Mouse (Mus musculus) ovary, postnatal 14 days (tissue): ENCODE data around the gene Elk3.

Experiments used
- DNase-seq: peaks from one replicate; pipeline ENCODE4 v3.0.0; 2022; ENCODE audit warnings: low spot score

Elk3 gene

DNA sequence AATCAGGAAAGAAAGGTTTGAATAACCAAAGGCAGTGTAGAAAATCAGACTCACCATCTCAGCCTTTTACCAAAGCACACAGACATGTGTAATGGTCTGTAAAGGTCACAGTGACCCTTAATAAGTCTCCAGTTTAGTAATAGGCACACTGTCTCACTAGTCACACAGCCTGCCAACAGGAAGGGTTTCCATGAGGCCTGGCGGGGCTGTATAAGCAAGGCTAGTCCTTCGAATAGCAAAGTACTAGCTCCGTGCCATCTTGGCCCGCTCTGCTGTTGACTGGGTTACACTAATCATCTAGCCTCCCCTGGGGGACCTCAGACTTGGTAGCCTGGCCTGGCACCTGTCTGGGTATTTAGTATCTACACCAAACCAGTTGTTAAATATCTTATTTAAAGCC, 20.6 kb upstream of the Elk3 start:
- DNase-seq: no peak

DNA sequence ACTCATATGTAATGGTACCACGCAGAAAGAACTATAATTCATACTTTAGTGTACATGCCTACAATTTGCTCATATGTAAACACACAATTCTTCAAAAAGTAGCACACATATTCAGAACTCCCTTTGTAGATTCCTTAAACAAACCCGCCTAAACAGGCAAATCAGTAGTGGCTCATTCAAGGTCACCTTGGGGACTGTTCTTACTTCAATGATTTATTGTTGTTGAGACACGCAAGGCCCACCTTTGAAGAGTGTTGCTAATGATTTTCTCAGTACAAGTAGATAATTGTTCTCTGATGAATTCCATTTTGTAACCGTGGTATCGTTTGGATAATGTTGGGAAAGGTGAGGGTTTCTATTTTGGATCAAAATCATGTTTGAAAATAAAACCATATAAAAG, 17.4 kb upstream of the Elk3 start:
- no peak for DNase-seq

DNA sequence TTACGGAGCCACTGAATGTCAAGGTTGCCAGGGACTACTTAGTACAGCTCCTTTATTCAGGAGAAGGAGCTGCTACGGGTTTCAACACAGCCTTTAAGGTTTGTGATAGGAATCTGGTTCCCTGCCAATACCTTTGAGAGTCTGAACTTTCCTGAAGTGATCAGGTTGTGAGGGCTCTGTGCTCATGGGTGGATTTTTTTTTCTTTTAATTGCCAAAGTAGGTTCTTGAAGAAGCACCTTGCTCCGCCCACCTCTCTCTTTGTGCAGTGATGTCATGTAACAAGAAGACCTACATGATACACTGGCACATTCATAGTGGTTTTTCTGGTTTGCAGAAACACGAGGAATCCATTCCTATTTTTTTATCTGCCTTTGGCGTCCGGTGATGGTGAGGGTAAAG, 16.3 kb upstream of the Elk3 start:
- no peak for DNase-seq

DNA sequence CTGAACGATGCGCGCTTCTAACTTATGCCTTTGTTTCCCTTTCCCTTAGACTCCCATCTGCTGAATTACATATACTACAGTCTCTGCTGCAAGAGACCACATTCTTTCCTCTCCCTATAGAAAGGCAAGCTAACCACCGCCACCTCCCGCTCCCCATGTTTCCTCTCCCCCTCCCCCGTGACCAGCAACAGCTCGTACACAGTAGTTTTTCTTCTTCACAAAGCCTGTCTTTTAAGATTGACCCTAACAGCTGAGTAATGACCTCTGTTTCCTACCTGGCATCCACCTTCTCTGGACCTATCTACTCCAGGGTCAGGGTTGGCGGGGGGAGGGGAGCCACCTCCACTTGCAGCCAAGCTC, 15.8 kb upstream of the Elk3 start:
- no peak for DNase-seq

DNA sequence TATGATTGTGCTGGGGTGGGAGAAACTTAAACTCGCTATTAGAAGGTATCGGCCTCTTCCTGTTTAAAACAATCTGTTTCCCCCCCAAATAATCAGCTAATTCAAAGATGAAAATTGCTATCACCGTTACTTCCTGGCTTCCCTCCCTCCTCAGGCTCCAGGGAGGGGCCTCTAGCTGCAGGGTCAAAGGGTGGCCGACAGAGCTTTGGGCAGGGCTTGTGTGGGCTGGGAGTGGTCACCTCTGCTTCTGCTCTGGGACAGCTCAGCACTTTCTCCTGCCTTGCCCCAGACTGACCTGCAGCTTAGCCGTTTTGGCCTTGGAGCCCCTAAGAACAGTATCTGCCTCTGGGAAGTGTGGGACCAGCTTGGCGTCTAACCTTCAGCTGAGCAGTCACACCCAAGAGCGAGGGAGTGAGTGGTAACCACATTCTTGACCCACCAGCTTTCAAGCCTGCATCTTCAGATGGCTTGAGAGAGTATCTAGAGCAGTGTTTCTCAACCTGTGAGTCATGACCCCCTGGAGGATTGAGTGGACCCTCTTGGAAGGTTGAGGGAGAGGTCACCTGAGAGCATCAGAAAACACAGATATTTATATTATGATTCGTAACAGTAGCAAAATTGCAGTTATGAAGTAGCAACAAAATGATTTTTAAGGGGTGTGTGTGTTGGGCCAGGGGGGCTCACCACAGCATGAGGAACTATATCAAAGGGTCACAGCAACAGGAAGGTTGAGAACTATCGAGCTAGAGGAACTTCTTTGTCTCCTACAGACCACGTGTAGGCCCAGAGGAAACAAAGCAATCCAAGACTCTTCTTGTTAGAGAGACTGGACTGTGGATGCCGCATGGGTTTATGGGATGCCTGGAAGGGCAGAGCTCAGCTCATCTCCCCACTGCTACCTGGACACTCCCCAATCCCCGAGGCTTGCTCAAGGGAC, 15.1 kb upstream of the Elk3 start:
- no peak for DNase-seq

DNA sequence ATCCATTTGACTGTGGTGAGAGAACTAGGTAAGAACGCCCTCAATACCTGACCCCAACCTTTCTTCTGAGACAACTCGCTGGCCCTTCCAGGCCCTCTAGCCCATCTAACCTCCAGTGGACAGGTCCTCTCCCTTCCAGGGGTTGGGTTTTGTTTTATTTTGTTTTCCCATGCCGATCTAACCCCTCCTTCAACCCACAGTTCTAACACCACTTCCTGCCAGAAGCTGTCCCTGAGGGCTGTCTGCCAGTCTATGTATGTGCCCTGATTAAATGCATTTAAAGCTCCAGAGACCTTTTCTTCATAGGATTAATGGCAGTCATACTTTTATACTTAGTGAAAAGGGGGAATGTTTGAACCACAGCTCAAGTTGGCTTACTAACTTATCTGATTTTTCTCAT, 14.4 kb upstream of the Elk3 start:
- DNase-seq: no peak

DNA sequence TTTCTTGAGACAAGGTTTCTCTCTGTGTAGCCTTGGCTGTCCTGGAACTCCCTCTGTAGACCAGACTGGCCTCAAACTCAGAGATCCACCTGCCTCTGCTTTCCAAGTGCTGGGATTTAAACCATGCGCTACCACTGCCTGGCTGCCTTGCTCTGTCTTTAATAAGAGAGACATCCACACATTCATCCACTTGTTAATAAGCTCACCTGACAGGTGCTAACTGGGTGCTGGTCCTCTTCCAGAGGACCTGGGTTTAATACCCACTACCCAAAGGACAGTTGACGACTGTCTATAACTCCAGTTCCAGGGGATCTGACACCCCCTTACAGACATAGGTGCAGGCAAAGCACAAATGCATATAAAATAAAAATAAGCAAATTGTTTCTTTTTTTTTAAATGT, 13.5 kb upstream of the Elk3 start:
- DNase-seq: no peak

DNA sequence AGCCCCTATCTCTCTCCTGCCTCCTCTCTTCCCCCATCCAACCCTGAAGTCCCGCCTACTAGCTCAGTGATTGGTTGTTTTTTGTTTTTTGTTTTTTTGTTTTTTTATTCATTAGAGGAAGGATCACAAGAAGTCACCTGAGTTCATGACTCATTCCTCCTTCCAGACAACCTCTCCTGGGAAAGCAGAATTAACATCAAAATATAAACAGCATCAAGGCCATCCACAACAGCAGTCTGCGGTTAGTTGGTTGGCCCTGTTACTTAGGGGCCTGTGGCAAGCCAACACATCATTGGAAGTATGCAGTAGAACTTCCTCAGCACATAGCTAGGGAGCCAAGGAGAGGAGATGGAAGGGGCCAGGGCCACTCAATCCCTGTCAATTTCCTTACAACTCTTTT, 12.7 kb upstream of the Elk3 start:
- DNase-seq: no peak

DNA sequence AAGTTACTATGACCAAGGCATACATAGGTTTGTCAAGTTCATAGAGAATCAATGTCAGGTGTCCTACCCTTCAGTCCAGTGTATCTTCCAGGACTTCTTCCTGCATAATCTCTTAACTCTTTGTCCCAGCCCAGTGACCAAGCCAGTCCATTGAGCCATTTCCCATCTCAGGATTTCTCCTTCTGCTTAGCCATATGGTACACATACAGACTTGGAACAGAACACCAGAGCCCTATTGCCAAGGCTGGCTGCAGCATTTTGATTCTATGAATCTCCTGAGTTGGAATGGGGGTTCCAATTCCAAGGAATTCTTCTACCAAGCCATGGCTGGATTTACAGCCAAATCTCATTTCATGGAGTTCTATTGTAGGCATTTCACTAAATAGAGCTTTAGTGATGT, 10.8 kb upstream of the Elk3 start:
- DNase-seq: no peak

DNA sequence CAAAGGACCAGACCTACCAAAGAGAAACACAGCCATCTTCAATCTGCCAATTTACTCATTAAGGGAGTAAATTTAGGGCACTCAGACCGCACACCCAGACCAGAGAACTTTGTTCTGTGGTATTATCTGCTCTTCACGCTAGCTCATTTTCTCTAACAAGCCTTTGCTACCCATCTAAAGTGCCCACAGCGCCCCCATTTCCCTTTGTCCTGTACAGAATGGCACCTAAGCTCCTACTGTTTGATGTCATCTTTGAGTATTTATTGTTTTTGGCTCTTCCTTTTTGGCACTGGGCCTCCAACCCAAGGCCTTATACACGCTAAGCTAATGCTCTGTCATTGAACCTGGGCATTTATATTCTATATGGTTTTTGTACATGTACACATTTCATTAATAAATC, 9.2 kb upstream of the Elk3 start:
- no peak for DNase-seq

DNA sequence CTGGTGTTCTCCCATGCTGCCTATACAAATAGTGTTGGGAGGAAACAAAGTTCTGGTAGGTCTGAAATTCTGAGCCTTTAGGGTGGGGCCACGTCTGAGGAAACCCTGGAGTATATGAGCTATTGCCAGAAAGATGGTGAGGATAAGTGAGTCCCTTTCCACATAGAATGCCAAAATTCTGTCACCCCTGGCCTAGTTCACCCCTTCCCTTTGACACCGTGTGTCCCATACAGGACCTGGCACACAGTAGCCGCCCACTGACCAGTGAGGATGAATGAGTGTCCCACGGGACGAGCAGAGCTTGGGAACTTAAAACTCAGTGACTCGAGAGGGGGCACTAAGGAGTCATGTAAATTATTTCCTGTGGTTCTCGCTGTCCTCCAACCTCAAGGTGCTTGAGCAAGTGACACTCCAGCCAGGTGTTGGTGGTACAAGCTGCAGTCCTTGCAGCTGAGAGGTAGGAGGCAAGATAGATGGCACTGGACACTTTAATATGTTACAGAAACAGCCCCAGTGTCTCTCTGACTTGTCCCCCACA, 8.7 kb upstream of the Elk3 start:
- DNase-seq: no peak

DNA sequence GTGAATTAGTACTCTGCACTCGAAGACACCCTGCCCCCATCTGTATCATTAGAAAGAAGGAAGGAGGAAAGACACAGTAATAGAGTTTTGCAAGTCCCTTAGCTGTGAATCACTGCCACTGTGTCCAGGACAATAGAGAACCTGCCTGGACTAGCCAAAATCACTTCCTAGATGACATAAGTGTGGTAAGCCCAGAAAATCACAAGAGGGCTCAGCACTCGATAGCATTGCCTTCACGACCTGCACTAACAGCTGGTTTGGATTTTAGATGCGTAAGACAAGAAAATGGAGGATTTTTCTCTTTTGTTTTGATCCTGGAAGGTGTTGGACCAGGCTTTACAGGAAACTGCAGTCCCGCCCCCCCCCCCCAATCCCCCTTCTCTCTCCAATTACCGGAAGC, 6.0 kb upstream of the Elk3 start:
- DNase-seq: no peak

DNA sequence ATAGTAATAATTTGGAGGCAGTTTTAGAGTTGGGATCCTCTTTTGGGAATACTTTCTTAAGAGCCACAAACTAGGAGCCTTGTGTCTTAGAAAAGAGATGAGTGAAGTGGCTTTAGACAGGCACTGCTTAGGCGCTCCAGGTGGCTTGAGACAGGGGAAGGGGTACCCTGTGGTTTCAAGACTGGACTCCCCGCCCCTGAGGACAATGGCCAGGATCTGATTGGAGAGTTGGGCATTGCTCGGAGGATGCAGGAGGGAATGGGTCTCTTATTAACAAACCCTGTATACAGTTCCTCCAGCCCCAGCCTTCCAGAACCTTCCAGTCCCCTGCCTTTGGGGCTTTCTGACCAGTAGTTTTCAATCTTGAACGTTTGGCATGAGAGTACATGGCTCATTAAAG, 641 bp upstream of the Elk3 start:
- DNase-seq: no peak

DNA sequence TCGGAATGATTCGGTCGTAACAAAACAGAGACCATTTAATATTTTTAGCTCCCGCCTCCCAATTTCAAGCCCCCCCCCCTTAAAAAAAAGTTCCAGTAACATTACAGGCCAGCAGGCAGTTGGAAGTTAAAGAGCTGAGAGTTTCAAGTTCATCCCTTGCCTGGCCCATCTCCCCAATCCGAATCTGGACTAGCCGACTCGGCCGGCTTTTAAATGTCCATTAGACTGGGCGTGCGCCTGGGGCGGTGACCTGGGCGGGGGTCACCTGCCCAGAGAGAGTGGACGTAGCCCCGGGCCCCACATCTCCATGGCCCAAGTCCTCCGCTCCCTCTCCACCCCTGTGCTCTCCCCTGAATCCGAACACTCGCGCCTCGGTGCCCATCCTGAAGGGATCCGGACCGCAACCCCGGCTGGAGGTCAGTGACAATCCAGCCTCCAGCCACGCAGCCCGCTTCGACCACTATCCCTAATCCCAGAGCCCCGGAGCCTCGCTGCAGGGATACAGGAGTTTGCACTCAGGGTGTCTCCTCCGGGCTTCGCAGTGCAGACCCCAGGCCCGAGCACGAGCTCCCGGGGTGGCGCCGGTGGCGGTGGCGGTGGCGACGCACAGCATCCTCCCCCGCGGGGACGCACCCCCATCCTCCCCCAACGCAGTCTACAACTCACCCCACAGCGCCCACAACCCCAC, 857 bp downstream of the Elk3 start:
- peak; percentile 22 for DNase-seq

DNA sequence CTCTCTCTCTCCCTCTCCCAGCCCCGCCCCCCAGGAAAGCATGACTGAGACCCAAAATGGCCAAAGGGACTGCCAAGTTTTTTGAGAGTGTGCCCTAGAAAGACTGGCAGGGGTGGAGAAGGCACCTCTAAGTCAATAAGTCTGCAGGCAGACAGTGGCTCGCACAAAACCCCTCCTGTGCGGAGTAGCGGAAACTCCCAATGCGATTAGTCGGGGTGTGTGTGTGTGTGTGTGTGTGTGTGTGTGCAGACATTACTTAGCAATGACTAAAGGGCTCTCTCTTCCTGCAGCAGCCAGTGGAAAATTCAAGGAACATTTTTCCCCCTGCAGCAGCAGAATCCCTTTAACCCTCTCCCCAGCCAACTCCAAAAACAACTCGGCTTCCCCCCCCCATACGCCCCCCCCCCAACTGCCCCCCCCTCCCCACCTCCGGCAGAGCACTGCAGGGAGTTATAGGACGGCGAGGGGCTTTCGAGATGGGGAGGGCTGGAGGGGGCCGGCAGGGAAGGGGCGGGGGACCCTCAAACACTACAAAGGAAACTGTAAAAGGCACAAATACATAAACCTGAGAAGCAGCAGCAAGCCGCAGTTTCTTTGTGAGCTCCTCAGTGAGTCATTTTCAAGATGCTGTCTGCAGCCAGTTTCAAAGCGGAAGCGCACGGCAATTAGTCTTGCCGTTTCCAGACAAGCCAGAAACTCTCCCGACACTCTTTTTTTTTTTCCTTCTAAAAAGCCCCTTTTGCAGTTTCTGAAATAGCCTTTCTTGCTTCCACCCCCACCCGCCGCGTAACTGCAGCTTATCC, 1.6 kb downstream of the Elk3 start:
- DNase-seq: peak; percentile 22

DNA sequence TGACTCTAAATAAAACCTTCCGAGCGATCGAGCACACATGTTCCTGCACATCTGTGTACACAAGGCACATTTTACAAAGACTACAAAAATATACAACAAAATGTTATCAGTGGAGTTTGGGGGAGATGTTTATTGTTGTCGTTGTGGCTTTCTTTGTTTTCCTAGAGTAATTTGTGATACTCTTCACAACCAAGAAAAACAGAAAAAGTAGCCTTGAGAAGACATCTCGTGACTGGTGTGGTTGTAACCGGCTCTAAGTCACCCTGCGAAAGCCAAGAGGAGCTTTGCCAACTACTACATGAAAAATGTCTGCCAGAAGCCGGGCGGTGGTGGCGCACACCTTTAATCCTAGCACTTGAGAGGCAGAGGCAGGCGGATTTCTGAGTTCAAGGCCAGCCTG, 4.6 kb downstream of the Elk3 start:
- DNase-seq: no peak

DNA sequence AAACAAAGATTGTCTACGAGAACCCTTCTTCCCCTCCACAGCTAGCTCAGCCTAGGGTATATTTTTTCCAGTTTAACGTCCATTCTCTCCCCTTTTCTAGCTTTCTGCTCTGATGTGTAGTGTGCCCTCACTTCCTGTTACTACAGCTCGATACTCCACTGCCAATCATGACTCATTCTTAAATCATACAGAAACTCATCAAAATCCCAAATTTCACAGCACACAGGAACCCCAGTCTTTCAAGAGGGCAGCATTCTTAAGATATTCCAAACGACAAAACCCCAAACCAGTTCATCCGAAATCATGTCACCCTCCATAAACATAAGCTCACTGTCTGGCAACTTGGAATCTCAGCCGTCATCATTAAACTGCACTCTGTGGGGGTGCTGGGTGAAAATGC, 5.0 kb downstream of the Elk3 start:
- DNase-seq: no peak

DNA sequence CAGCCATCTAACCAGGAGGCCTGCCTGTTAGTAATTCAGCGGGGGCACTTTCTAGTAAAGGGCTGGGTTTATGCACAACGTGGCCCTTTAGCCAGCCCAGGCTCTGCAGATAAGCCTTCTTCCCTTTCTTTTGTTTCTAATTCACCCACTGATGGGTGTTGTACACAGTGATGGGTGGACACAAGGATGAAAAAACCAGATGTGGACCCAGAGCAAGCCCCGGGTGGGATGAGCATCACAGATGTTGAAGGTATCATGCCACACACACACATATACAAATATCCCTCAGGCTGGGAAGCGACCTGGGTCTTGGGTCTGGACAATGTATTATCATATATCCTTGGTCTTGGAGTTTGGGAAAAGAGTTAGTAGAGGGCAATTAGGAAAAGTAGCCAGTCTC, 7.7 kb downstream of the Elk3 start:
- DNase-seq: no peak

DNA sequence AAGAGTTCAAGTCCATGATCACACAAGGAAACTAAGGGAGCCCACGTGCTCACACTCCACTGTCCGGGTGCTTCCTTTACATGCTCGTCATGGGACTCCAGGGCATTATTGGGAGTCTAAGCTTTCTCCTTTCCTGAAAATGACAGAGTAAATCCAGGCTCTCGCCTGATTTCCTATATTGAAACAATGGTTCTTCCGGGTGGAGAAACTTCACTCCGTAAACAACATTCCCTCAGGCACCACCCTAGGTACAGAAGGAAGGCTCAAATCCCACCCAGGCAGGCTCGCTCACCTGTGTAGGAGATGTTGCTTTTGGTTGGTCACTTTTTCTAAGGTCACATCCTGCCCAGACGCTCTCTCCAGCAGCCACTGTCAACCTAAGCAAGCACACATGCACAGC, 9.1 kb downstream of the Elk3 start:
- DNase-seq: no peak

DNA sequence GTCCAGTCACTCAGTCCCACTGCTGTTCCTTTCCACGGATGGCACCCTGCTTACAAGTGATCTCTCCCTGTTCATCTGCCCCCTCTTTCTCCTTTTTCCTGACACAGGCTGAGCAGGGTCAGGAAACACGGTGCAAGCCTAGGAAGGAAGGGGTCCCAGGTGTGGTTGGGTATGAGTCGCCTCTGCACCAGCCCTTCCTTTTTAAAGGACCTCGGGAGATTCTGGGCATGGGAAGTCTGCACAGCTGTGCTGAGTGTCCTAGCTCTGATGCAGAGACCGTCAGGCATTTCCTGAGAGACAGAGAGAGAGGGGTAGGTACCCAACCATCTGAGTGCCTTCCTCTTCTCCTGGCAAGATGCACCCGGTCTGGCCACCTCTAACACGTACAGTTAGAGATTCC, 12.7 kb downstream of the Elk3 start:
- DNase-seq: no peak

DNA sequence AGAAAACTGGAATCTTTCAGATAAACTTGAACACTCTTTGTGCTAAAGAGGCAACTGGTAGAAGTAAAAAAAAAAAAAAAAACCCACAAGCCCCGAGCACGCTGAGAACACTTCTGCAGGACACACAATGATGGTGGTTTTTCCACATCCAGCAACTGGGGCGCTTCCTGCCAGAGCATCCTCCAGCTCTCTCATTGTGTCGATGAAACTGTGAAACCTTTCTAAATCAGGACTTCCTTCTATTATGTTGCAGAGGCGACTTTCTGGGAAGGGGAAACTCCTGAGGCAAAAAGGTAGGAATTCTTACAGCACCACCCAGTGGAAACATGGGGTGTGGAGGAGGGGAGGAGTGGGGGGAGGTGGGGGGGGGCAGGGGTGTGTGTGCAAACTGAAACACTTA, 13.2 kb downstream of the Elk3 start:
- DNase-seq: no peak

DNA sequence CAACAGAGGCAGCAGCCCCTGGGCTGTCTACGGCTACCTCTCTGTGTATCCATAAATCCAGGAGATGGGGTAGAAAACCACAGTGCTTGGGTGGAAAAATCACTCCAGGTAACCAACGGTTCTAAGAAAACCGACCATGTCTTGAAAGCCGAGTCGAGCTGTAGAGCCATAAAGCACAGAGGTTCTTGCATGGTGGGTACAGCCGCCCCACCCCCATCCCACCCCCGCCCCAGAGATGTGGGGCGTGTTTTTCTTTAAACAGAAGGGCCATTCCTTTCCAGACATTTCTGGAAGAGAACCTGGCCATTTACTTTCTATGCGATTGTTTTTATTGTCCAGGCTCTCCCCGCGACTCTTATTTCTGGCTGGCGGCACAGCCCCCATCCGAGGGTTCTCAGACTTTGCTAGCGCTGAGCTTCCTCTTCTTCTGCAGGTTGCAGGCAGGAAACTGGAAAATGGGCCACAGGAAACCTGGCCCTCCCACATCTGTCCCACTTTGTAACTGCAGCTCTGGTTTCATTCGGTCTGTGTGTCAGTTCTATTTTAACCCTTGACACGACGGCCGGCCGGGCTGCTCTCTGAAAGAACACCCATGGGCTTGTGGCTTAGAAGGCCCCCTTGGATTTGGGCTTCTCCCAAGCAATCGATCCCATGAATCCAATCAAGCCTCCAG, 16.3 kb downstream of the Elk3 start:
- no peak for DNase-seq
